Mouse (Mus musculus) lung, adult 2 months (tissue): ENCODE data around the gene Jtb. TPM values are rescaled to one million over a fixed set of nuclear protein-coding genes. Genes with fewer than 3 reads are reported as not detected.

Experiments used
- DNase-seq: peaks from one replicate; pipeline ENCODE4 v3.0.0; 2022
- H3K4me1 ChIP-seq: fragments of 200-500 bp; 2 replicates; pipeline ENCODE4 v1.6.1; 2011; ENCODE audit warnings: low read length; ENCODE audit not compliant: control insufficient read depth, insufficient read depth
- H3K4me3 ChIP-seq: fragments of 200-500 bp; replicated peaks from 2 replicates; pipeline ENCODE3; 2011; ENCODE audit warnings: low read depth, mild to moderate bottlenecking, control low read depth, low read length; ENCODE audit errors: extremely low read depth
- CTCF ChIP-seq: fragments of 200-500 bp; IDR thresholded peaks from 2 replicates; pipeline ENCODE4 v1.5.1; 2011; ENCODE audit warnings: mild to moderate bottlenecking, low read length, control low read depth; ENCODE audit not compliant: insufficient read depth
- POLR2A ChIP-seq: fragments of 200-500 bp; IDR thresholded peaks from 2 replicates; pipeline ENCODE4 v1.6.1; 2011; ENCODE audit warnings: low read depth, mild to moderate bottlenecking, control low read depth, low read length, borderline replicate concordance; ENCODE audit errors: extremely low read depth
- WGBS: fragments of 180-500 bp; shearing (Covaris S2); methylation state at CpG from one replicate; pipeline ENCODE4 v1.1.7; 2018; 5-methylcytosine and 5-hydroxymethylcytosine counted together
- polyA plus RNA-seq: library from polyadenylated mRNA; depleted of rRNA; stranded (reverse); fragments of >200 nt; gene quantifications from 2 replicates; pipeline ENCODE4 v1.2.3, GENCODE M21; 2012; rRNA removed

The Jtb gene
- polyA plus RNA-seq, result 49.4 and 66.3 TPM in 2 replicates

- H3K4me1 ChIP-seq, result no peaks in the 10 kb centered on the region
- peak; percentile 89 for DNase-seq
Measured at GRCm38 (mm10) chr3:90231507-90232333, at the start of gene Jtb. Jtb (plus strand) TSS chr3:90231597.

GRCm38 (mm10) chr3:90183581-90183980, 47.8 kb upstream of the Jtb start:
- no peak for DNase-seq
- 51% methylated on average over 3 of the region's 3 CpGs for WGBS
- H3K4me1 ChIP-seq, result no peaks in the 10 kb centered on the region
- TF ChIP-seq CTCF (no peak), POLR2A (no peak)
- no peak overlapping the region for H3K4me3 ChIP-seq

More at GRCm38 (mm10) chr3:90231507-90232333, at the start of gene Jtb:
- peak within 1 kb of the TSS; percentile 72 for H3K4me3 ChIP-seq
- under 1% methylated on average over 61 of the region's 61 CpGs for WGBS
- TF ChIP-seq POLR2A (peak; percentile 84; the same call in 1 of the 2 replicates), CTCF (no peak)

GRCm38 (mm10) chr3:90190859-90191510, 40.4 kb upstream of the Jtb start:
- TF ChIP-seq CTCF, result no peak
- no peak for TF ChIP-seq POLR2A
- Histone ChIP-seq H3K4me1 (no peaks in the 10 kb centered on the region), H3K4me3 (no peak overlapping the region)
- no peak for DNase-seq
- WGBS, result 66% methylated on average over 11 of the region's 11 CpGs

- H3K4me1 ChIP-seq, result no peaks in the 10 kb centered on the region
- H3K4me3 ChIP-seq, result no peak overlapping the region
- TF ChIP-seq POLR2A, result no peak
- TF ChIP-seq CTCF, result no peak
- DNase-seq, result no peak
- WGBS, result 61% methylated on average over 4 of the region's 4 CpGs
Measured at GRCm38 (mm10) chr3:90194759-90195158, 36.6 kb upstream of the Jtb start.

- no peak for DNase-seq
- no peak for TF ChIP-seq POLR2A
- no peak for TF ChIP-seq CTCF
- H3K4me3 ChIP-seq, result no peak overlapping the region
- H3K4me1 ChIP-seq, result no peaks in the 10 kb centered on the region
- WGBS, result 79% methylated on average over 1 of the region's 1 CpGs
Measured at GRCm38 (mm10) chr3:90195644-90196043, 35.8 kb upstream of the Jtb start.

- no peak for DNase-seq
- no peak overlapping the region for H3K4me3 ChIP-seq
- WGBS, result 80% methylated on average over 1 of the region's 1 CpGs
- no peaks in the 10 kb centered on the region for H3K4me1 ChIP-seq
- no peak for TF ChIP-seq CTCF
Measured at GRCm38 (mm10) chr3:90197548-90197947, 33.8 kb upstream of the Jtb start.

- DNase-seq, result no peak
- Histone ChIP-seq H3K4me1 (no peaks in the 10 kb centered on the region), H3K4me3 (no peak overlapping the region)
- WGBS, result 57% methylated on average over 1 of the region's 1 CpGs
- TF ChIP-seq POLR2A, result no peak
- TF ChIP-seq CTCF, result no peak
Measured at GRCm38 (mm10) chr3:90202884-90203283, 28.5 kb upstream of the Jtb start.

- WGBS, result 54% methylated on average over 5 of the region's 5 CpGs
- DNase-seq, result no peak
- TF ChIP-seq CTCF (no peak), POLR2A (no peak)
- Histone ChIP-seq H3K4me3 (no peak overlapping the region), H3K4me1 (peaks cover 2% of the 10 kb centered on the region; the same call in 1 of the 2 replicates)
Measured at GRCm38 (mm10) chr3:90203619-90204018, 27.8 kb upstream of the Jtb start.

- 94% methylated on average over 2 of the region's 2 CpGs for WGBS
- TF ChIP-seq CTCF (no peak), POLR2A (no peak)
- Histone ChIP-seq H3K4me1 (peaks cover 2% of the 10 kb centered on the region; the same call in 1 of the 2 replicates), H3K4me3 (no peak overlapping the region)
- no peak for DNase-seq
Measured at GRCm38 (mm10) chr3:90204582-90204981, 26.8 kb upstream of the Jtb start.

- no peak for TF ChIP-seq POLR2A
- no peak for TF ChIP-seq CTCF
- Histone ChIP-seq H3K4me3 (no peak overlapping the region), H3K4me1 (peaks cover 12% of the 10 kb centered on the region)
- DNase-seq, result no peak
- 85% methylated on average over 2 of the region's 2 CpGs for WGBS
Measured at GRCm38 (mm10) chr3:90208662-90209061, 22.7 kb upstream of the Jtb start.
